Mouse (Mus musculus) heart, postnatal 10 days (tissue): ENCODE measurements at regions not wholly inside any gene's neighbourhood (a gene's known extent, or its start where the extent isn't known, plus 50 kb on each side); places are given as distances from the start of the nearest gene placed in this dataset.

Source experiments
- DNase-seq, 2 experiments: peaks; one replicate each; pipeline ENCODE4 v3.0.0; 2021
- intact Hi-C: fragments of 180-260 bp; cut with DNase I; formaldehyde crosslinking; loops from one replicate; pipeline ENCODE4 v1.15.1; 2025

DNA sequence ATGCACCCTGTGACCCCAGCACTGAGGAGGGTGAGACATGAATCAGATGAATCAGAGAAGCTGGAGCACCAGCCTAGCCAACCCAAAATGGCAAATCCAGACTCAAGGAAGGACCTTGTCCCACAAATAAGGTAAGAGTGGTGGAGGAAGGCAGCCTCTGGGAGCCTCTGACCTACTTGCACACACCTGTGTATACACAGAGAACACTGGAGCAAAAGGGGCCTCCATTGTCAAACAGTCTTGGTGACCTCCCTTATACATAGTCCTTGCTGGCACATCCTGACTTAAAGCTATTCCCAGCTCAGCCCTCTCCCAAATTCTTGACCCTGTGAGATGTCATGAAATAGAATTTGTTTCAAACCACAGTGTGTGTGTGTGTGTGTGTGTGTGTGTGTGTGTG is 57.1 kb downstream of the Inhbb start:
- no peak for DNase-seq

DNA sequence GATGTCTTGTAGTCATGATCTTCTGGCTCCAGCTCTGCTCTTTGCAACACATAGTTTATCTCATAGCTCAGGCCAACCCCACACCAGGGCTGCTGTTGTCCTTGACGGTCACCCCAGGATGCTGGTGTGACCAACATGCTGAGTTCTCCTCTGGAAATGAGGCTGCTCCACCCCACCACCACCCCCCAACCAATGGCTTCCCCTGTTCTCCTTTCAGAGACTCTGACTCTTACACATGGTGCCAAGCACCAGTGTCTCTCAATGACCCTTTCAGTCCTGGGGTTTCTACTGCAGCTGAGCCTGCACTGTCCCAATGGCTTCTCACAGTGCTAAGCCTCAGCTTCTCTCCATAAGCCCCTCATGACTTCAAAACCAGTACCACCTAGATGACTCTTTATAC is 64.0 kb downstream of the Inhbb start:
- intact Hi-C loops = no loop called here
- no peak for DNase-seq

More for the DNA sequence above, 57.1 kb downstream of the Inhbb start:
- intact Hi-C loops = no loop called here

DNA sequence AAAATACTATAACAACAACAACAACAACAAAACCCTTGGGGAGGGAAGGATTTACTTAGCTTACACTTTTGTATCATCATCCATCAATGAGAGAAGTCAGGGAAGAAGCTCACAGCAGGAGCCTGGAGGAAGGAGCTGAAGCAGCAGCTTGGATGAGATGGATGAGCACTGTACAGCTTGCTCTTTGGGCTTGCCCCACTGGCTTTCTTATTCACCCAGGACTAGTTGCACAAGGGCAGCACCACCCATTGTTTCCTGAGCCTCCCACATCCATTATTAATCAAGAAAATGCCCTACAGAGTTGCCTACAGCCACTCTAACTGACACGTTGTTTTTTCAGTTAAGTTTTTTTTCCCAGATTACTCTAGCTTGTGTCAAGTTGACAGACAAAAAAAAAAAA is 65.1 kb downstream of the Inhbb start:
- no peak for DNase-seq
- intact Hi-C loops = no loop called here

DNA sequence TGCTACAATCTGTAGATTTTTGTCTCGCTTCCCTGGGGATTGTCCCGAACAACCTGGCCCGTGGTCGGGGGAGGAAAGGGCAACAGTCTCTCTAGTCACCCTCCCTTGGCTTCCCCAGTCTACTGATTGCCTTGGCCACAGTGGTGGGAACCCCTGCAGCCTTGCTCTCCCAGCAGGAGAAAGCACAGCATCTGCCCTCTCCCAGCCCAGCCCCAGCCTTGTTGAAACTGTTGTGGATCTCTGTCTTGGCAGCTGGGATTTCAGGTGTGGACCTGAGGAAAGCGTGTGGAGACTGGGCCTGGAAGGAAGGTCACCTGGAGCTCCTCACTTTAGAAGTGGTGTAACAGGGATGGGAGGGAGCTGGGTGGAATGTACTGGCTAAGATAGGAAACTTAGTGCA is 66.6 kb downstream of the Inhbb start:
- intact Hi-C loops = no loop called here
- no peak for DNase-seq

DNA sequence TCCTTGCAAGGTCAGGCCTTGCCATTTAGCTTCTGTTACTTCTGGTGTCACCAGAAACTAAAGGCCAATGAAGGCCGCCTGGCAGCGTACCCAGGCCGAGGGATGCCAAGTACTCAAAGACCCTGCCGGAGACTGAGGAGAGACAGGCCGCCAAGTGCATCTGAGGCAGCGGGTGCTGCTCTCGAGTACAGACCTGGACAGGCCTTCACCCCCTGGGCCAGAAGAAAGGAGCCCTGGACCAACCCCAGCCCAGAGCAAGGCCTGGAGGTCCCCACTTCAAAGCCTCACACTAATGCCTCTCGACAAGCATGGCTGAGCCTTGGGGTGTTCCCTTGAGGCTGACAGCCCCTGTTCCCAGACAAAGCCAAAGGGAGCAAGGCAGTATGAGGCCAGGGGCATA is 70.5 kb downstream of the Inhbb start:
- no peak for DNase-seq
- intact Hi-C loops = no loop called here

DNA sequence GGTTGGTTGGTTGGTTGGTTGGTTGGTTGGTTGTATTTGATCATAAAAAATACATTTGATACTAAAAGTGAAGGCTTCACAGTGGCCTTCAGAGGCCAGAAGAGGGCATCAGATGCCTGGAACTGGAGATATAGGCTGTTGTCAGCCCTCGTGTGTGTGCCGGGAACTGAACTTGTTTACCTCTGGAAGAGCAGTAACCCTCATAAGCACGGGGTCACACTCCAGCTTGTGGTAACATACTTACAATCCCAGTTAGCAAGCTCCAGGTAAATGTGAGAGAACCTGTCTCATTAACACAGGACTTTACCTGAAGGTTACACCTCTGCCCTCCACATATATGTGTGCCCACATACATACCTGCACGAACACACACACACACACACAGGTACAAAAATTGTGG is 71.2 kb downstream of the Inhbb start:
- DNase-seq = no peak
- intact Hi-C loops = no loop called here

DNA sequence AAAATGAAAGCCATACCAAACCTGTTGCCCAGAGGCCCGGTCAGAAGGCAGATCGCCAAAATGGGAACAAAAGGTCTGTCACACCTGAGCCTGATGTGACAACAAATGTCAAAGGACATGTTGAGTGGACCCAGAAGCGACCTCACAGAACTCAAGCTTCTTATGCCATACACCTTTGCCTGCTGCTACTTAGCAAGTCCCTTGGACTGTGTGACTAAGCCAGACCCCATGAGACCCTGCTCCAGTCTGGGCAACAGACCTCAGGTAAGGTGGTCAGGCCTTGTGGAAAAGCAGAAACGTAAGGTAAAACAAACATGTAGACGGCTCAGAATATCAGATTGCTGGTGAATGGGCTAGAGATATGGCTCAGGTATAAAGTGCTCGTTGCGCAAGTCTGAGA is 71.8 kb downstream of the Inhbb start:
- intact Hi-C loops = no loop called here
- DNase-seq = no peak

DNA sequence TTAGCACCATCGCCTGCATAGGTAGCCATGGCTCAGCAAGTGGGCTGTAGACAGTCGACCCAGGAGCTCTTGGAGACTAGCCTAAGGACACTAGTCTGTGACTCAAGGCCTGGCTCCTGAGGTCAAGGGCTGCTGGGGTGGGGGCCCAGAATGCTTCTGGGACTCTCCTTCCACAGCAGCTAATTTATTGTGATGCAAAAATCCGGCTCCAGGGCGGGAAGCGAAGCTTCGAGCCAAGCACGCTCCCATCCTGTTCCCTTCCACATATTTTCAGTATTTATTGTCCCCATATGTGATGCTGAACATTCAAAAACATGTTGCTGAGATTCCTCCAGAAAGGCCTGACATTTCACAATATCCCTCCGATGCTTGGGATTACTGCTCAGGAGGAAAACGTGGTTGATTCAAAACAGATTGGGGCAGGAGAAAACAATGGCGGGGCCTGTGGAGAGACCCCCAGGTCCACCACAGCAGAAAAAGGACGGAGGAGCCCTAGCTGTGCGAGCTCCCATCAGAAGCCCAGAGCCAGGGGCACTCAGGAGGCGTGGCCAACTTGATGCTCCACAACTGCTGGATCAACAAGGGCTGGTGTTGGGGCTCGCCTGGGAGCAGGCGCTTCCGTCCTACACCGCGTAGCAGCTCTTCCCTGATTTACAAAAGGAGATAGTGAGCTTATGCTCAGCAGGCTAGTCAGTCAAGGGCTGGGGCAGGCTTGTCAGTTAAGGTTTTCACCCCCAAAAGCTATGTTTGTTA is 73.4 kb downstream of the Inhbb start:
- DNase-seq = no peak
- intact Hi-C loops = no loop called here

DNA sequence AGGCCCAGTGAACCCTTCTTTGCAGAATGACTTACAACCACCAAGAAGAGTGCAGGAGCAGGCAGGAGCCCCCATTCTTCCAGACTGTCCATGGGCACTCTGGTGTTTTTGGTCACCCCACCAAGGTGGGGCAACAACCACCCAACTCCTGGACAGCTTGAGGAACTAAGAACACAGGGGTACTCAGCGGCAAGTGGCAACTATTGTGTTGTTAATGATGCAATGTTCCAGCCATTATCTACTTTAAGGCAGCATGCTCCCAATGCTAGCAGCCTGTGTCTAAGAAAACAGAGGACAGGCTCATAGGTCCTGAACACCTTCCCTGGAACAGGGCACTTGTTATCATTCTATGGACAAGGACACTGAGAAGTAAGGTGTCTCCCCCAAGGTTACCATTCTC is 74.3 kb downstream of the Inhbb start:
- intact Hi-C loops = no loop called here
- DNase-seq = no peak

DNA sequence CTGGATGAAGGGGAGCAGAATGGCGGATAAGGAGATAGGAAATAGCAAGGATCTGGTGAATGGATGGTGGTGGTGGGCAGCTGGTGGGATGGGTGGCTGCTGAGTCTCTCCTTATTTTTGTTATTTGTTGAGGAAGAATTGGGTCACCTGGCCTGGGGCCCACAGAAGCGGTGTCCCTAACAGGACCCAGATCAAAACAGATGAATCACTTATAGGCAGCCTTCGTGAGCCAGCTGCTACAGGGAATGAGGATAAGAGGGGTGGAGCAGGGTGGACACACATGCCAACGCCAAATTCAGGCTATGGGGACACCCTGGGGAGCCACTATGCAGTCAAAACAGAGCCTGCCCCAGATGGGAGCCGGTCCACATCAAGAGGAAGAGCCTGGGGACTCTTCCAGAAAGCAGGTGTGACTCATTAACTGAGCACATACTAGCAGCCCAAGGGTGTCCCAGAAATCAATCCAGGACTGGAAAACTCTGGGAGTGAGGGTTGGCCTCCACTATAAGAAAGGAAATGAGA is 75.4 kb downstream of the Inhbb start:
- intact Hi-C loops = no loop called here
- DNase-seq = no peak

DNA sequence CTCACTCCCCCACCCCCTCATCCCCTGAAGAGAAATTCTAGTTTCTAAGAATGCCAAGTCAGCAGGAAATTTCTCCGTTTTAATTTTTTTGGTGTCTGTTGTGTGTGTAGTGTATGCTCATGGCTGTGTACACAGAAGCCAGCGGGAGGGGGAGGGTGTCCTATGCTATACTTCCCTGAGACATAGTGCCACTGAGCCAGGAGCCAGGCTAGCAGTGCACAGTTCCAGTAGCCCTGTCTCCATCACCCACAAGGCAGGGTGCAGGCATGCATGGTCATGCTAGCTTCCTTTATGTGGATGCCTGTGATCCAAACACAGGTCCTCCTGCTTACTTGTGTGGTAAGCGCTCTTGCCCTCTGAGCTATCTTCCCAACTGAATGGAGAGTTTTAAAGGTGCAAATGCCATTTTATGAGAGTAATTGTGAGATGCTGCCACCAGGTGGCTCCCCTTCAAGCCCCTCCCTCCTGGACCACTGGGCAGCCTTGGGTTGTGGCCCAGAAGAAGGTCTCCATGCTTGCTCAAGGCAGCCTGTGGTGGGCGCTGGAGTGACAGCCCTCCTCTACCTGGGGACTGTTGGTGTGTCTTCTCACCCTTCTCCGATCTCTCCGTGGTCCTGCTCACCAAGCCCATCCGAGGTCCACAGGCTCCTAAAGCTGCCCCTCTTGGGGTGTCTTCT is 76.8 kb downstream of the Inhbb start:
- intact Hi-C loops = no loop called here
- DNase-seq = no peak

DNA sequence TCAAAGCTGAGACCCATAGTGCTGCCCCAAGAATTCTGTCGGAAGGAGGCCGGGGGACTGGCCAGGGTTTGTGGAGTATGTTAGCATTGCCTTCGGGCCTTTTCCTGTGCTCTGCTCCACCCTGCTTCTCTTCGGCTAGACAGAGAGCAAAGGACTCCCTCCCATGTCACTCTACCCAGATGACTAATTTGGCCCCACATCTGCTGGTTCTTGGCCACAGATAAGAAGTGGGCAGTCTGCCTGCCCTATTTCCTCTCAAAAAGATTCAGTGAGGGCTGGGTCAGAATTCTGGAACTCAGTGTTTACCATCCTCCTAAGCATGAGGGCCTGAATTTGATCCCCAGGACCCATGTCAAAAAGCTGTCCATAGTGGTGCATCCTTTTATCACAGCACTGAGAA is 78.0 kb downstream of the Inhbb start:
- intact Hi-C loops = no loop called here

DNA sequence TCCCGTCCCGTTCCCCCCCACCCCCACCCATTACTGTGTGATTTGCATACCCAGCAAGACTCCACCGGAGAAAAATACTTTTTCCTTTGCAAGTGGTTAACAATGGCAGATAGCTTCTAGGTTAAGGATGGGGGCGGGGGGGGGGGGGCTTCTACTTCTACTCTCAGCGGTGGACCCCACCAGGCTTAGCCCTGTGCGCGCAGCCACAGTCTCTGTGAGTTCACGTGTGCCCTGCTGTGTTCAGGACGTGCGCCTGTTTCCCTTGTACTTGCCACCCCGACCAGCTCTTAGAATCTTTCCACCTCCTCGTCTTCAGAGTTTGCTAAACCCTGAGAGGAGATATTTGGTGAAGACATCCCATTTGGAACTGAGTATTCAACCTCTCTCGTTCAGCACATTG is 86.9 kb downstream of the Inhbb start:
- no peak for DNase-seq

More for the DNA sequence above, 78.0 kb downstream of the Inhbb start:
- peak; percentile 45 to 47 for DNase-seq

DNA sequence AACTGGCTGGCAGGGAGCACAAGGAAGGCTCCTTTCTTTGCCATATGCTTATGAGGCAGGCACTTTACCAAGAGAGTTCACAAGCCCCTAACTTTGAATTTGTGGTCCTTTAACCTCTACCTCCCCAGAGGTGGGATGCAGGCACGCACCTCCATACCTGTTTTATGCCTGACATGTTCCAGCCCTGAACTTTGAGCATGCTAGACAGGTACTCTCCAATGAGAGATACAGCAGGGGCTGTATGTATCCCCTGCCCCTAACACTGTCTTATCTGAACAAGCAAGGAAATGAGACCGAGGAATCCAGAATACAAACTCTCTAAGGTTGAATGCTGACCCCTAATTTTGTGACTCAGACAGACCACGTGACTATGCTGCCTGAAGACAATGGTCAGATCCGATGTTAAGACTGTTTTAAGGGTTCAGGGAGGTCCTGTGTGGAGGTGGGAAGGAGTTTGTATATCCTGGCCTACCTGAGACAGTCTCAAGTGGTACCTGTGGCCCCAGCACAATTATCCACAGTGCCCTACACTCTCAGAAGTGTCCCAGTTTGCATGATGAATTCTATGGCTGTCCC is 91.2 kb downstream of the Inhbb start:
- intact Hi-C loops = no loop called here
- DNase-seq = no peak

More for the DNA sequence above, 86.9 kb downstream of the Inhbb start:
- intact Hi-C loops = no loop called here

DNA sequence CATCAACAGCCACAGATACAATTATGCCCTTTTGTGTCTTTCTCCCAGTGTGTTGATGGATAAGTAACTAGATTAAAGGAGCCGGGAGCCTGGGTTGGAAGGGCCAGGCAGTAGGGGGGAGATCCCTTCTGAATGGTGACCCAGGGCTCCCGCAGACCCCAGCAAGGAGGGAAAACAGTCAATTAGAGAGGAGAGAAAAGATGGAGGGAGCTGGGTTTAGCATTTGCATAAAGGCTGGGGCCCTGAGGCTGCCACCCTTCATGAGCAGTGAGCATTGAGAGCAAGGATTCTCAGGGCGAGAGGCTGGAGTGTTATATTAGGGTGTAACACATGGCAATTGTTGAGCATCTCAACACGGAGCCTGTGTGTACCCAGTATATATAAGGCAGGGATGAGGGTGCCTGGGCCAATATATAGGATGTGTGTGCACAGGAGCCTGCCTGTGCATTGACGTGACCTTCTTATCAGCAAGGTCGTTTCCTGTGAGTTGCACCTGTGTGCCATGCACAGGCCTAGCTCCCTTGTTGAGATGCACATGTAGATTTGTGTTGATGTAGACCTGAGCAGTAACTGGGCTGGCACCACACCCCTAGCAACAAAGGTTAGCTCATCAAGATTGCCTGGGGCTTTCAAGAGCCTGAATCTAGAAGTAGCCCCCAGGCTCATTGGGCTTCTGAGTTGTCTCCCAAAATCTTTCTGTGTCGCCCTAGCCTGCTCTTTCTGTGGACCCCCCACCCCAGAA is 92.2 kb downstream of the Inhbb start:
- no peak for DNase-seq
- intact Hi-C loops = no loop called here

DNA sequence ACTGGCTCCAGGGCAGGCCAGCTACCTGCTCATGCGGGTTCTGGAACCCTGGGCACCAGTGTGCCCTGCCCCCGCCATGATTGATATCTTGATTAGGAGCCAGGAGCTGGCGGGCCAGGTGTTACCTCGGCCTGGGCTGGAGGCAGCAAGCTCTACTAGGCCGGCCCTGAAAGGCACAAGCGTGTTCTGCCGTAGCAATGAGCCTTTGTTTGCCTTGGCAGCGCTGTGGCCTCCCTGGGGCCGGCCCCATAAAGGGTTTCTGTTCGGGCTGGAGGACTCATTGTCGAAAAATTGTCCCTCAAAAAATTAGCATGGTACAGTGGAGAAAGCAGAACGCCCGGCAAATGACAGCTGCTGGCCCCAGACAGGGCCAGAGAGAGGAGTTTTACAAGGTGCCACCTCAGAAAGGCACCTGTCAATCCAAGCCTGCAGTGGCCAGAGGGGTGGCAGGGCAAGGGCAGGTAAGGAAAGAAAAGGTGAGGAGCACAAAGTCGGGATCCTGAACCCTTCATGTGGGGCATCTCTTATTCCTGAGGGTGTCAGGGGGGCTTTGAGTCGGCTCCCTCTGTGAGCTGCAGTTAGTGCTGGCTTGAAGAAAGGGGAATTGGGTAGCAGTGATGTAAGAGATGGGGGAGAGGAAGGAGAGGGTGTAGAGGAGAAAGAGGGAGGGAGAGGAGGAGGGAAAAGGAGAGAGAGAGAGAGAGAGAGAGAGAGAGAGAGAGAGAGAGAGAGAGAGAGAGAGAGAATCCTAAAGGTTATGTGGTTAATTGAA is 92.9 kb downstream of the Inhbb start:
- intact Hi-C loops = no loop called here
- DNase-seq = no peak

DNA sequence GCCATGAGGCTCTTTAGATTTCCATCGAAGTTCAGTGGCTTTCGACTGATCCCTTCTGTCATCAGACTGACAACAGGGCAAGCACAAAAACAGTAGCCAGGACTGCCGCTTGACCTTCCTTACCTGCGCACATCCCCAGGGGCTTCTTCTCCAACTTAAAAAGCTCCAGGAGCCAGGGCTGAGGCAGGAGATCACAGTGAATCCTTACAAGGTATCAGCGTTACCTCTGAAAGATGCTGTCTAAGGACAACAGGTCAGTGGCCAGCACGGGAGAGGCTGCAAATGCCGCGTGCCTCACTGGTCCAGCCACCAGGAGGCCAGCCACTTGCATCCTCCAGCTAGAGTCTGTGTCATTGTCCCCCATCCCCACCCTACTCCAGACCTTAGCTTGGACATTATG is 97.5 kb downstream of the Inhbb start:
- no peak for DNase-seq
- intact Hi-C loops = no loop called here

DNA sequence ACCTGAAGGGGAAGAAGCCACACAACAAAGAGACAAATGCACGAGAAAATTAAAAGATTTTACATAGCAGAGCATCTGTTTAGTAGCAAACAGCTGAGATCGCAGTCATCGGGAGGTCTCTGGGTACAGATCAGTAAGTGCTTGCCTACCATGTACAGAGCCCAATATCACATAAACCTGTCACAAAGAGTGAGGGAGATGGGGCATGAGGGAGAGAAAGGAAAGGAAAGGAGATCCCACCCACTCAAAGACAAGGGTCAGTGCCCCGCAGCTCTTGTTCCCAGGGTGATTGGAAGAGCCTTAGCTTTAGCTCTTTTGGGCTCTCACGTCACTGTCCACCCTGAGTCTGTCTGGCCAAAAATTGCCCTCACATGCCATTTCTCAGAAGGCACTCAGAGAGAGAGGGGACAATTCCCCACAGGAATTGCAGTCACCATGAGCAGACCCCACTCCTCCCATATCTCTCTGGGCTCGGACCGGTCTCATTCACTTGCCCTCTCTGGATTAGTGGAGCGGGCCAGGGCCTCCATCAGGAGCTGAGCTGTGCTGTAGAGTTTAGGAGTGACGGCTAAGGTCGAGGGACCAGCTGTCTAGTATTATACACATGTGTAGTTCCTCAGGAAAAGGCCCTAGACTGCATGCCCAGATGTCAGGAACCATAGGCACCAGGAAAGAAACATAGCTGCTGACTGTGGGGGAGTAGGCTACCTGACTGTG is 99.6 kb downstream of the Inhbb start:
- DNase-seq = no peak
- intact Hi-C loops = no loop called here

DNA sequence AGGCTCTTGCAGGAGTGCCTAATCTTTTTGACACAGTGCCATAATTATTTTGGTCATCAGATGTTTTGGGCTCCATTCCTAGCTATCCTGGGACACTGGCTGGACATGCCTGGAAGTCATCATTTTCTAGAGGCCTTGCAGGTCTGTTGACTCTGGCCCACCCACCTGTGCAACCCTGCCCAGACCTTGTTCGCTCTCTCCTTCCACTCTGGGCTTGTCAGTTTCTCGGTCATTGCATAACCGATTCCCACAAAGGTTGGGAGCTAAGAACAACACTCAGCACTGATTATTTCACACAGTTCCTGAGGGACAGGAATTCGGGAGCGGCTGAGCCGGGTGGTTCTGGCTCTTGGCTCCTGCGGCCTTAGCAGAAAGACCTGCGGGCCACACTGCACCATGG is 100.2 kb downstream of the Inhbb start:
- intact Hi-C loops = no loop called here
- DNase-seq = peak; percentile 51 to 61

DNA sequence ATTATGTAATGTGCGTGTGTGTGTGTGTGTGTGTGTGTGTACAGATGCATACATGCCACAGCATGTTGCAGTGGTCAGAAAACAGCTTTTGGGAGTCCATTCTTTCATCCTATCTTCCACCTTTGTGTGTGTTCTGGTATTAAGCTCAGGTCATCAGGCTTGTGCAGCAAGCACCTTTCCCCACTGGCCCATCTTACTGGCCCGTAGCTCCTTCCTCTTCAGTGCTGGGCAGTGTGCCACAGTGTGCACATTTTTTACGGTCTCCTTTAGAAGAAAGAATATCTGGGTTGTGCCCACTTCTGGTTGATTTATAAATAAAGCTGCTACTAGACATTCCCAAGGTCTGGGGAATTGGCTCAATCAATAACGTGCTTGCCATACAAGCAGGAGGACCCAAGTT is 105.0 kb downstream of the Inhbb start:
- intact Hi-C loops = no loop called here
- no peak for DNase-seq
